Mouse (Mus musculus): ENCODE measurements around the gene Ncoa5. TPM values are rescaled to one million over a fixed set of nuclear protein-coding genes. Genes with fewer than 3 reads are reported as not detected.

Gene Ncoa5
- 61.4 TPM for polyA plus RNA-seq (2017; shearing (Covaris generic))

GRCm38 (mm10) chr2:165034131-165035057, at the start of gene Ncoa5:
Ncoa5 (minus strand) TSS chr2:165034867.

GRCm38 (mm10) chr2:165054888-165055852, 20.5 kb upstream of the Ncoa5 start, which contains the start of gene Cd40:
Cd40 (plus strand) TSS chr2:165055627.

GRCm38 (mm10) chr2:164960716-164961441, 73.8 kb downstream of the Ncoa5 start, which contains the start of gene Slc12a5:
Slc12a5 (plus strand) TSS chr2:164960802.

Other genes starting within 250 kb of the Ncoa5 start
- 5.7 TPM for gene Snx21, start 249.0 kb downstream of the Ncoa5 start, polyA plus RNA-seq (2017; shearing (Covaris generic))
- gene Acot8, start 230.0 kb downstream of the Ncoa5 start, polyA plus RNA-seq (2017; shearing (Covaris generic)) = 39.1 TPM
- gene Zswim3, start 229.8 kb downstream of the Ncoa5 start, polyA plus RNA-seq (2017; shearing (Covaris generic)) = 6.1 TPM
- 21.3 TPM for gene Zswim1, start 212.2 kb downstream of the Ncoa5 start, polyA plus RNA-seq (2017; shearing (Covaris generic))
- gene Spata25, start 206.3 kb downstream of the Ncoa5 start, polyA plus RNA-seq (2017; shearing (Covaris generic)) = not detected
- 167 TPM for gene Ctsa, start 202.0 kb downstream of the Ncoa5 start, polyA plus RNA-seq (2017; shearing (Covaris generic))
- gene Neurl2, start 201.4 kb downstream of the Ncoa5 start, polyA plus RNA-seq (2017; shearing (Covaris generic)) = 1.8 TPM
- gene Pltp, start 177.2 kb downstream of the Ncoa5 start, polyA plus RNA-seq (2017; shearing (Covaris generic)) = 0.26 TPM
- gene Pcif1, start 155.6 kb downstream of the Ncoa5 start, polyA plus RNA-seq (2017; shearing (Covaris generic)) = 130 TPM
- gene Zfp335, start 123.1 kb downstream of the Ncoa5 start, polyA plus RNA-seq (2017; shearing (Covaris generic)) = 43.9 TPM
- gene Mmp9, start 94.1 kb downstream of the Ncoa5 start, polyA plus RNA-seq (2017; shearing (Covaris generic)) = 5.9 TPM
- 0.26 TPM for gene Slc12a5, start 74.1 kb downstream of the Ncoa5 start, polyA plus RNA-seq (2017; shearing (Covaris generic))
- gene Cd40, start 20.8 kb upstream of the Ncoa5 start, polyA plus RNA-seq (2017; shearing (Covaris generic)) = 0.89 TPM
- not detected for gene 1700025C18Rik, start 55.9 kb upstream of the Ncoa5 start, polyA plus RNA-seq (2017; shearing (Covaris generic))
- gene Cdh22, start 200.0 kb upstream of the Ncoa5 start, polyA plus RNA-seq (2017; shearing (Covaris generic)) = not detected

Data from CD4-positive, CD25-positive, alpha-beta regulatory T cell (primary cell).